Mouse (Mus musculus) brain, embryonic 14.5 days (tissue): ENCODE data around the gene Inpp5k. TPM values are rescaled to one million over a fixed set of nuclear protein-coding genes. Genes with fewer than 3 reads are reported as not detected.

Experiments used
- DNase-seq: peaks from one replicate; pipeline ENCODE4 v3.0.0-alpha.2; 2011; ENCODE audit warnings: low read depth
- CTCF ChIP-seq: fragments of 200-500 bp; IDR thresholded peaks from 2 replicates; pipeline ENCODE4 v1.5.1; 2012; ENCODE audit warnings: inconsistent platforms, mild to moderate bottlenecking, moderate library complexity, borderline replicate concordance; ENCODE audit not compliant: insufficient read depth, insufficient read length; ENCODE audit errors: extremely low read depth
- POLR2A ChIP-seq: fragments of 200-500 bp; IDR thresholded peaks from 2 replicates; pipeline ENCODE4 v1.6.1; 2012; ENCODE audit warnings: mild to moderate bottlenecking, inconsistent platforms, borderline replicate concordance; ENCODE audit not compliant: poor library complexity, insufficient read depth, insufficient read length, severe bottlenecking; ENCODE audit errors: extremely low read depth
- polyA plus RNA-seq: library from polyadenylated mRNA; depleted of rRNA; stranded (reverse); fragments of >200 nt; gene quantifications from 2 replicates; pipeline ENCODE4 v1.2.3, GENCODE M21; 2012

The Inpp5k gene
- polyA plus RNA-seq, 1 experiment, result 53.7 TPM

GRCm38 (mm10) chr11:75669853-75670200, 39.0 kb downstream of the Inpp5k start:
- TF ChIP-seq POLR2A (no peak), CTCF (no peak)
- no peak for DNase-seq

- no peak for DNase-seq
- no peak for TF ChIP-seq CTCF
- TF ChIP-seq POLR2A, result no peak
Measured at GRCm38 (mm10) chr11:75671426-75672180, 40.8 kb downstream of the Inpp5k start.

- TF ChIP-seq POLR2A, result no peak
- no peak for TF ChIP-seq CTCF
- DNase-seq, result no peak
Measured at GRCm38 (mm10) chr11:75673411-75673810, 42.6 kb downstream of the Inpp5k start.

- TF ChIP-seq CTCF, result no peak
- no peak for TF ChIP-seq POLR2A
- no peak for DNase-seq
Measured at GRCm38 (mm10) chr11:75674875-75675274, 44.1 kb downstream of the Inpp5k start.

GRCm38 (mm10) chr11:75677881-75678746, 47.3 kb downstream of the Inpp5k start:
- no peak for DNase-seq
- no peak for TF ChIP-seq CTCF
- no peak for TF ChIP-seq POLR2A

- TF ChIP-seq POLR2A, result peak; percentile 97
- no peak for TF ChIP-seq CTCF
Measured at GRCm38 (mm10) chr11:75678747-75679438, 48.1 kb downstream of the Inpp5k start, which contains the start of gene Crk. Gene Crk, plus strand, starts transcription at chr11:75679259.

GRCm38 (mm10) chr11:75679439-75680171, 48.8 kb downstream of the Inpp5k start:
- TF ChIP-seq CTCF, result peak; percentile 48; the same call in 1 of the 2 replicates
- no peak for TF ChIP-seq POLR2A
- DNase-seq, result peak; percentile 58

More at GRCm38 (mm10) chr11:75678747-75679438, 48.1 kb downstream of the Inpp5k start, which contains the start of gene Crk:
- peak; percentile 99 for DNase-seq

GRCm38 (mm10) chr11:75684462-75684861, 53.7 kb downstream of the Inpp5k start:
- no peak for DNase-seq
- TF ChIP-seq POLR2A (no peak), CTCF (no peak)

GRCm38 (mm10) chr11:75684956-75685355, 54.2 kb downstream of the Inpp5k start:
- no peak for DNase-seq
- no peak for TF ChIP-seq CTCF
- no peak for TF ChIP-seq POLR2A

GRCm38 (mm10) chr11:75687343-75687993, 56.7 kb downstream of the Inpp5k start:
- DNase-seq, result no peak
- no peak for TF ChIP-seq POLR2A
- TF ChIP-seq CTCF, result no peak
